ENCODE assay signal across 19 mouse cellular contexts in genomic region chr16:79350127-79350526, GRCm38 (mm10).
DNase-seq lines count a peak whose midpoint lies in the region; ATAC-seq and TF ChIP-seq lines count a peak whose summit lies in the region.
"Had no signal": no experiment of that assay in that cellular context is flagged by ENCODE, and none has a peak within 500 bp of the region (broad histone marks: within the 10 kb centered on the region; RNA-seq: fewer than 3 reads in every experiment).

No protein-coding gene starts in this region.

- H3K4me2 ChIP-seq in hindbrain, embryonic 14.5 days (replicated peaks), result no peak overlapping the region
- no peak overlapping the region for H3K4me2 ChIP-seq in hindbrain, embryonic 16.5 days (ENCODE audit: low read length)
- no peak overlapping the region for H3K4me2 ChIP-seq in lung, embryonic 14.5 days
- H3K4me2 ChIP-seq: embryonic facial prominence, embryonic 12.5 days; forebrain, embryonic 15.5 days; hindbrain, embryonic 13.5 days had no signal

- no peak overlapping the region for H3K9ac ChIP-seq in hindbrain, embryonic 14.5 days
- H3K9ac ChIP-seq in hindbrain, embryonic 16.5 days (ENCODE audit: low read depth, low read length), result no peak overlapping the region
- no peak overlapping the region for H3K9ac ChIP-seq in lung, embryonic 14.5 days
- H3K9ac ChIP-seq: embryonic facial prominence, embryonic 12.5 days; forebrain, embryonic 15.5 days; hindbrain, embryonic 13.5 days had no signal

- no peaks in the 10 kb centered on the region for H3K9me3 ChIP-seq in hindbrain, embryonic 14.5 days (ENCODE audit: control insufficient read depth, low read length)
- H3K9me3 ChIP-seq in hindbrain, embryonic 16.5 days (ENCODE audit: control insufficient read depth, low read length), result no peaks in the 10 kb centered on the region
- no peaks in the 10 kb centered on the region for H3K9me3 ChIP-seq in lung, embryonic 14.5 days (ENCODE audit: low read depth, low read length)
- H3K9me3 ChIP-seq: forebrain, embryonic 15.5 days; heart, embryonic 10.5 days; hindbrain, embryonic 13.5 days had no signal

- no peaks in the 10 kb centered on the region for H3K36me3 ChIP-seq in hindbrain, embryonic 14.5 days (replicated peaks; ENCODE audit: control insufficient read depth, insufficient read depth)
- H3K36me3 ChIP-seq in hindbrain, embryonic 16.5 days (ENCODE audit: control insufficient read depth, insufficient read depth, low read length), result no peaks in the 10 kb centered on the region
- H3K36me3 ChIP-seq in lung, embryonic 14.5 days (ENCODE audit: insufficient read depth), result no peaks in the 10 kb centered on the region
- H3K36me3 ChIP-seq: embryonic facial prominence, embryonic 12.5 days; forebrain, embryonic 15.5 days; heart, embryonic 10.5 days; hindbrain, embryonic 13.5 days had no signal

- H3K4me3 ChIP-seq in hindbrain, embryonic 14.5 days (replicated peaks; ENCODE audit: low read length), result no peak overlapping the region
- H3K4me3 ChIP-seq in hindbrain, embryonic 16.5 days (ENCODE audit: low read length), result no peak overlapping the region
- no peak overlapping the region for H3K4me3 ChIP-seq in lung, embryonic 14.5 days (ENCODE audit: low read depth, low read length)
- H3K4me3 ChIP-seq: embryonic facial prominence, embryonic 12.5 days; forebrain, embryonic 15.5 days; heart, embryonic 10.5 days; hindbrain, embryonic 13.5 days had no signal

- peak; percentile 32 for DNase-seq in hindbrain, embryonic 14.5 days (ENCODE audit: low spot score)
- peak; percentile 23 for DNase-seq in lung, embryonic 14.5 days
- no peak for DNase-seq in lung, adult 18-20 months
- DNase-seq in retina, embryonic 14.5 days (ENCODE audit: low spot score), result peak; percentile 52
- DNase-seq in retina, postnatal 1 day, result no peak
- DNase-seq: adrenal gland, adult 8-10 months; adrenal gland, postnatal 36 days; cerebellum, adult 2 months; cerebellum, postnatal 10 days; gastrocnemius, postnatal 36 days; heart, adult 11 months; heart, postnatal 10 days; heart, postnatal 4 days had no signal

- H3K27ac ChIP-seq in hindbrain, embryonic 14.5 days, result no peak overlapping the region
- H3K27ac ChIP-seq in hindbrain, embryonic 16.5 days (ENCODE audit: low read depth, low read length), result no peak overlapping the region
- no peak overlapping the region for H3K27ac ChIP-seq in lung, embryonic 14.5 days (ENCODE audit: low read depth)
- H3K27ac ChIP-seq: embryonic facial prominence, embryonic 12.5 days; forebrain, embryonic 15.5 days; heart, embryonic 10.5 days; hindbrain, embryonic 13.5 days had no signal

- no peak for TF ChIP-seq CTCF in lung, embryonic 14.5 days (IDR thresholded peaks at IDR 0.05; ENCODE audit: low read depth)

- no peaks in the 10 kb centered on the region for H3K27me3 ChIP-seq in hindbrain, embryonic 14.5 days (ENCODE audit: control insufficient read depth, insufficient read depth, low read length)
- no peaks in the 10 kb centered on the region for H3K27me3 ChIP-seq in hindbrain, embryonic 16.5 days (replicated peaks; ENCODE audit: control insufficient read depth, insufficient read depth, low read length)
- no peaks in the 10 kb centered on the region for H3K27me3 ChIP-seq in lung, embryonic 14.5 days (ENCODE audit: insufficient read depth, low read length)
- H3K27me3 ChIP-seq: embryonic facial prominence, embryonic 12.5 days; forebrain, embryonic 15.5 days; hindbrain, embryonic 13.5 days had no signal

- no peak for ATAC-seq in hindbrain, embryonic 14.5 days (ENCODE audit: low FRiP score)
- no peak for ATAC-seq in hindbrain, embryonic 16.5 days
- no peak for ATAC-seq in lung, embryonic 14.5 days (ENCODE audit: insufficient read depth)
- ATAC-seq: forebrain, embryonic 15.5 days; inflammation-experienced regulatory T-cells, adult 6 months had no signal

- no peaks in the 10 kb centered on the region for H3K4me1 ChIP-seq in hindbrain, embryonic 14.5 days (replicated peaks; ENCODE audit: control insufficient read depth, insufficient read depth, low read length)
- no peaks in the 10 kb centered on the region for H3K4me1 ChIP-seq in hindbrain, embryonic 16.5 days (ENCODE audit: control insufficient read depth, insufficient read depth, low read depth, low read length)
- H3K4me1 ChIP-seq in lung, embryonic 14.5 days (ENCODE audit: insufficient read depth), result no peaks in the 10 kb centered on the region
- H3K4me1 ChIP-seq: embryonic facial prominence, embryonic 12.5 days; forebrain, embryonic 15.5 days; heart, embryonic 10.5 days; hindbrain, embryonic 13.5 days had no signal

Comparison
In these comparisons a context has a peak if more than half of its experiments do, and no peak if none do; other contexts are left out.
1. DNase-seq: peak in hindbrain, embryonic 14.5 days (single experiment), lung, embryonic 14.5 days (single experiment) and retina, embryonic 14.5 days (single experiment); none in lung, adult 18-20 months (0 of 2) and retina, postnatal 1 day (single experiment).